Mouse (Mus musculus): ENCODE results near the gene Lhfp.

DNA sequence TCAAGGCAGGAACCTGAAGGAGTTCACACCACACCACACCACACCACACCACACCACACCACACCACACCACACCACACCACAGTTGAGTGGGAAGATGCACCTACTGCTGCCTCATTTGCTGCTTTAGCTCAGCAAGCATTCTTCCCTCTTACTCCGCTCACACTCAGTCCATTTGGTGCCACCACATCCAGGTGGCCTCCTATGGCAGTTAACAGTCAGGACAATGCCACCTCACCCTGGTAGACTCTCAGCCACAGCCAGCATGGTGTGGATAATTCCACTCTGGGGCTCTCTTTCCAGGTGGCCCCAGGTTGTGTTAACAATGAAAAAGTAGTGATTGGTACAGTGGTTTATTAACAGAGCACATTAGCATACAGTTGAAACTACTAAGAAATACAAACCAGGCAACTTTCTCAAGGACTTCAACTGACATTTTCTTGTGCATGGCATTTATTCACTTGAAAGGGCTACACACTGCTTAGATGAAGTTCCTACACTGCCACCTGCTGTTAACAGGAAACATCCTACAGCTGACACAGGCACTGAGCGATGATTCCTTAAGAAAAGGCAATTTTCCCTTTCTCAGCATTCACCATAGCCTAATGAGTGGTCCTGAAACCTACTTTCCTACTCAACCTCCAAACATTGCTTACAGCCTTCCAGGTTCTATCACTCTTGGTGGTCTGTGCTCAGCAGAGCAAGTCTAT lies 36.8 kb upstream of the Lhfp start:
- TF ChIP-seq CTCF (IDR thresholded peaks at IDR 0.05; ENCODE audit: low read depth, low read length) (no peak), POLR2A (IDR thresholded peaks at IDR 0.05; ENCODE audit: borderline replicate concordance, low read depth, low read length) (no peak)
